Mouse (Mus musculus) urinary bladder, adult 18-20 months (tissue): ENCODE data around the gene Gm43720.

ENCODE experiments used
- DNase-seq, 2 experiments: peaks; one replicate each; pipeline ENCODE4 v3.0.0; 2022; ENCODE audit warnings: low spot score in 2 of 2, mixed read lengths in 2 of 2

The Gm43720 gene

GRCm38 (mm10) chr5:138279585-138280424 is at the start of gene Gm43720, which contains the start of the genes Gpc2 and Stag3:
TSS of gene Gm43720 (minus strand) at chr5:138279958.
TSS of gene Gpc2 (minus strand) at chr5:138280005.
TSS of gene Stag3 (plus strand) at chr5:138280240.
- peak; percentile 79 to 84 for DNase-seq

GRCm38 (mm10) chr5:138312795-138313194 is 33.0 kb upstream of the Gm43720 start:
- DNase-seq: no peak

GRCm38 (mm10) chr5:138299613-138300012 is 19.9 kb upstream of the Gm43720 start:
- no peak for DNase-seq

- DNase-seq: no peak
These were observed 14.4 kb upstream of the Gm43720 start for GRCm38 (mm10) chr5:138294158-138294557.

- no peak for DNase-seq
These were observed 11.9 kb upstream of the Gm43720 start for GRCm38 (mm10) chr5:138291638-138292037.

- no peak for DNase-seq
These were observed 8.1 kb upstream of the Gm43720 start for GRCm38 (mm10) chr5:138287861-138288260.

GRCm38 (mm10) chr5:138283540-138283939 is 3.8 kb upstream of the Gm43720 start:
- DNase-seq: no peak

GRCm38 (mm10) chr5:138281798-138282197 is 2.0 kb upstream of the Gm43720 start:
- no peak for DNase-seq

- no peak for DNase-seq
These were observed 1.1 kb upstream of the Gm43720 start for GRCm38 (mm10) chr5:138280829-138281228.

GRCm38 (mm10) chr5:138280425-138280768 is 639 bp upstream of the Gm43720 start:
- no peak for DNase-seq

- DNase-seq: no peak
These were observed 1.8 kb downstream of the Gm43720 start for GRCm38 (mm10) chr5:138277994-138278393.

GRCm38 (mm10) chr5:138275216-138276050 is 4.3 kb downstream of the Gm43720 start:
- peak in 1 of 2 experiments; percentile 38 for DNase-seq

- no peak for DNase-seq
These were observed 5.6 kb downstream of the Gm43720 start for GRCm38 (mm10) chr5:138274186-138274585.

GRCm38 (mm10) chr5:138272409-138272923 is 7.3 kb downstream of the Gm43720 start, which contains the start of gene Gal3st4:
TSS of gene Gal3st4 (minus strand) at chr5:138272840.
- DNase-seq: peak in 1 of 2 experiments; percentile 38

GRCm38 (mm10) chr5:138271232-138271631 is 8.5 kb downstream of the Gm43720 start:
- DNase-seq: no peak

- DNase-seq: no peak
These were observed 10.8 kb downstream of the Gm43720 start for GRCm38 (mm10) chr5:138268980-138269379.

GRCm38 (mm10) chr5:138267114-138267513 is 12.6 kb downstream of the Gm43720 start:
- no peak for DNase-seq

- no peak for DNase-seq
These were observed 14.0 kb downstream of the Gm43720 start for GRCm38 (mm10) chr5:138265712-138266111.

- no peak for DNase-seq
These were observed 15.6 kb downstream of the Gm43720 start for GRCm38 (mm10) chr5:138264207-138264578.

- peak; percentile 86 to 87 for DNase-seq
These were observed 16.2 kb downstream of the Gm43720 start, which contains the start of gene BC037034 for GRCm38 (mm10) chr5:138263260-138264206. TSS of gene BC037034 (minus strand) at chr5:138264033.
